Mouse (Mus musculus) kidney, postnatal 14 days (tissue): ENCODE measurements around the gene Olfr309.
"Not testable (repeated sequence)": the region's sequence is repeated elsewhere in the genome, so short reads cannot be mapped to it uniquely, and the experiment has no call there.

Experiments used
- DNase-seq: peaks from one replicate; pipeline ENCODE4 v3.0.0; 2022; ENCODE audit warnings: mixed read lengths

Olfr309 gene

DNA sequence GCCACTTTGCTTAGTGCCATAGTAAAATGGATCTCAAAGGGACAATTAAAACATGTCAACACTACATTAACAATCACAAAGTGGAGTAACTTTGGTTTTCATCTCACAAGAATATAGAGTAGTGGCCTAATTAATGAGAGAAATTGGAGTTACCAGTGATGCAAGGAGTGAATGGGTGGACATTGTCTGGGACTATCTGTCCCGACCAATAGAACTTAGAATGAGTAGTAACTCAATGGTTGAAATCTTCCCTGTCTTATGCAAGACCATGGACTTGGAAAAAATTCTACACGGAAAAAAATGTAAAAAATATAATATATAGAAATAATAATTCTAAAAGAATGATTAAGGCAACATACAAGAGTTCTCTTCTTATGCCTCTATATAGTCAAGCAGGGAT lies at the start of gene Olfr309:
Olfr309 (minus strand) TSS at position 101 of the 400 bp plus-strand sequence.
- no peak for DNase-seq

DNA sequence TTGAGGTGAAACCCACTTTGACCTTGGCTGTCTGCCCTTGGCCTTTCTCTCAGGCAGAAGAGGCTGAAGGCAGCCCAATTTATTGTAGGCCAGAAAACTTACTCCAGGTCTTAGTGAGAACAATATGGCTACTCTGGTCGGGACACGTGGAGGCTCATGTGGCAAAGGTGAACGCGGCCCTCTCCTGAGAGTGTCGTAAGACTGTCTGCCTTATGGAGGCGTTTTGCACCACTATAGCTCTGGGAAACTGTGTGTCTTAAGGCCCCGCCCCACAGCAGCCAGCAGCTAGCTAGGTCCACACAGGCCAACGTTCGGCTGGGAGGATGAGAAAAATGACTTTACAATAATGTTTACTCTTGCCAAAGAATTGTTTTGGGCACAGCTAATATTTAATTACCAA lies 32.8 kb upstream of the Olfr309 start:
- DNase-seq = not testable (repeated sequence)

DNA sequence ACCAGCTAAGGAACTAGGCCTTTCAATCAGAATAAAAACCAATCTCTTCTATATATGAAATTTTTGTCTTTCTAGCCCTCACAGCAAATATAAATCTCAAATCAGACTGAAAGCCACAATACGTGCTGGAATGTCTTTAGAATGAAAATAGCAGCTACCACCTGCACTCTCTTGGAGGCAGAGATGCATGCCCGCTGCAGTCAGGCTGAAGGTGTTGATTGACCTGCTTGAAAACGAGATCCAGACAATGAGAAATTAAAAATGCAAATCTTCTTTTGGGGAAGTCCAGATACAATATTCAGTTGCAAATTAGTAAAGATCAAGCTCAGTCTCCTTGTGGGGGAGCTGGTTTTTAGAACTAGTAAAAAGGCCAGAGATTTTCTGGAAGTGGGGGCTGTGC lies 30.7 kb upstream of the Olfr309 start:
- DNase-seq = no peak

DNA sequence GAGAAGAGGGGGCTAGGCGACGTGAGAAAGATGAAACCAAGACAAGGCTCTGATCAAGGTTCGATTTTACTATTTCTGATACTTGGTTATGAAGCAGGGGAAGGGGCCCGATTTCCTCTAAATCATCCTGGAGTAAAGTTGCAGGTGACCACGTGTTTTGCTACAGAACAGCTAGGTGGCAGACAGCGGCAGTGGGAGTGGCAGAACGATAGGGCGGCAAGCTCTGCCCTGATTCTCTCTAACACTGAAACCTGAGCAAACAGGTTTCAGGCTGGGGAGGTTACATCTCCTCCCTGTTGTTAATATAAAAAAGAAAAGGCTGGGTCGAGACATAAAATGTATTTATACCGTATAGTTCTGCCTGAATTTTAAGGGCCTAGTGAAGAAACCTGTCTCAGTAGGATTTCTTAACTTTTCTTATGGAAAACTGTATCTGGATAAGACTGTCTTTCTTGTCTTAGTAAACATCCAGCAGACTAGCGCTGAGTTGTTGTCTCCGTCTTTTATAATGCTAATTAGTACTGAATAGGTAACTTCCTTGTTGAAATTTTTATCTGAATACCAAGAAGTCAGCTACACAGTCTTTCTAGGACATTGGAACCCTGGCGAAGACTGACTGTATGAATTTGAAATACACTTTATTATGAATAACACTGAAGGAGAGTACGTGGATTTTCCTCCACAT lies 29.5 kb upstream of the Olfr309 start:
- no peak for DNase-seq

DNA sequence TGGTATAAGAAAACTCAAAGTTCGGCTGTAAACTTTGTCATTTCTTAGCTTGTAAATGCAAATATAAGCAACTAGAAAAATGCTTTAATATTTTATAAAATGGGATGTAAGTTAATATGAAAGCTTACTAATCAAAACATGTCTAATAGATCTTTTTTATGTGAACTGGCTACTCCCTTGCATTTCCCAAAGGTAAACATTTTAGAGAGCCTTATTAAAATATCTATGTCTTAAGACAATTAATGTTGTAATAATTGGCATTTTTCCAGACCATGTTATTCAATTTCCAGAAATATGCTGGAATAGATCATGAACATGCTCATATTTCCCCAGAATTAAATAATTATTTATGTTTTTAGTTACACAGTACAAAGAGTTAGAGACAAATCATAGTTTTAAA lies 24.0 kb upstream of the Olfr309 start, which contains the start of gene Olfr307:
Olfr307 (minus strand) TSS at position 101 of the 400 bp plus-strand sequence.
- DNase-seq = no peak

DNA sequence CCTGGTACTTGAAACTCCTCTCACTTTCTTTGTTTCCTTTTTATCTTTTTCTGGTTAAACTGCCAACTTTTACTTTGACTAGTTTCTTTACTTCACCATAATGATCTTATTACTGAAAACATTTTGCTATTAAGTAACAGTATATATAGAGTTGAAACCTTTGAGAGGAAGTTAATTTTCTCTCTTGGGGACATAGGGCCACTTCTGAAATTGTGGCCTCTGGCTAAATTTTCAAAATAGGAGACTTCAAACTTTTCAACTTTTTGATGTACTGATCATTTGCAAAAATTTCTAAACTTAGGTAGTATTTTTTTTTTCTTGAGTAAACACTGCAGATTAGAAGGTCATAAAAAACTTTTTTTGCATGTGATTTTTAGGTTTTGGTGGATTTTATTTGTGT lies 12.0 kb upstream of the Olfr309 start, which contains the start of gene Olfr308:
Olfr308 (minus strand) TSS at position 101 of the 400 bp plus-strand sequence.
- DNase-seq = no peak

DNA sequence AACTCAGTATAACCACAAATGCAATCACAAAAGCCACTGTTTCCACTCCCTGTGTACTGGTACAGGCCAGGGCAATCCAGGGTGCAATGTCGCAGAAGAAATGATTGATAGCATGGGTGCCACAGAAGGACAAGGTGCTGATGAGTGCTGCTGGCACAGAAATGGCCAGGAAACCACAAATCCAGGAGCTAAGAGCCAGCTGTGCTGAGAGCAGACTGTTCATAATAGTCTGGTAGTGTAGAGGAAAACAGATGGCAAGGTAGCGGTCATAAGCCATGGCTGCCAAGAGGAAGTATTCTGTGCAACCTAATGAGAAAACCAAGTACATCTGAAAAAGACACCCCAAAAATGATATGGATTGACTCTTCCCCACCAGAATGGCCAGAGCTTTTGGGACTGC lies 7.8 kb upstream of the Olfr309 start:
- no peak for DNase-seq

DNA sequence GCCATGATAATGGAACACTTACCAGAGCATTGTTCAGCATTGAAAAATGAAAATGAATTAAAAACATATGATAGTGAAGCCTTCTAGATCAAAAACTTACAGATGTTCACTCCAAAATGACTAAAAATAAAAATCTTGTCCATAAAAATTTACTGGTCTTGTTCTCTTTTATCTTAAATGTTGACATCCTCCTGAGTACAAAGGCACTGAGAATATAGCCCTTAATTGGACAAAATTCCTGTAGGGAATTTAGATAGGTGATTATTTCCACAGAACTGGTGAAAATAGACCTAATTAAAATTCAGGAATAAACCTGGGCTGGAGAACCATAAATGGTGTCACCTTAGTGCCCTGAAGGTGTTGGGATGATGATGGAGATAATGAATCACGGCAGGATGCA lies 36.4 kb downstream of the Olfr309 start, which contains the start of gene Olfr310:
Olfr310 (minus strand) TSS at position 101 of the 400 bp plus-strand sequence.
- no peak for DNase-seq
